Mouse (Mus musculus): ENCODE data around the gene Tmbim4. TPM values are rescaled to one million over a fixed set of nuclear protein-coding genes. Genes with fewer than 3 reads are reported as not detected.
A peak's percentile ranks its signal among the peaks of the same experiment; 100 is the strongest.
"Not testable (repeated sequence)": the region's sequence is repeated elsewhere in the genome, so short reads cannot be mapped to it uniquely, and the experiment has no call there.

Tmbim4 gene
- total RNA-seq, 2 experiments from 2014 or later, result 58.7 to 68.8 TPM

- no peak for DNase-seq (ENCODE audit: extremely low spot score in 1 of 2, low spot score in 2 of 2)
- no peak overlapping the region for H3K4me3 ChIP-seq
- intact Hi-C loops (cut with DNase I), result loop anchor here (2.0 to 5.0 kb wide), 3 partner anchors 75 to 556 kb away; no protein-coding TSS in a partner anchor
- no peak overlapping the region for H3K27ac ChIP-seq
- TF ChIP-seq CTCF (IDR thresholded peaks at IDR 0.05), result no peak
Measured at GRCm38 (mm10) chr10:120202467-120203250, 1.3 kb downstream of the Tmbim4 start.

DNA sequence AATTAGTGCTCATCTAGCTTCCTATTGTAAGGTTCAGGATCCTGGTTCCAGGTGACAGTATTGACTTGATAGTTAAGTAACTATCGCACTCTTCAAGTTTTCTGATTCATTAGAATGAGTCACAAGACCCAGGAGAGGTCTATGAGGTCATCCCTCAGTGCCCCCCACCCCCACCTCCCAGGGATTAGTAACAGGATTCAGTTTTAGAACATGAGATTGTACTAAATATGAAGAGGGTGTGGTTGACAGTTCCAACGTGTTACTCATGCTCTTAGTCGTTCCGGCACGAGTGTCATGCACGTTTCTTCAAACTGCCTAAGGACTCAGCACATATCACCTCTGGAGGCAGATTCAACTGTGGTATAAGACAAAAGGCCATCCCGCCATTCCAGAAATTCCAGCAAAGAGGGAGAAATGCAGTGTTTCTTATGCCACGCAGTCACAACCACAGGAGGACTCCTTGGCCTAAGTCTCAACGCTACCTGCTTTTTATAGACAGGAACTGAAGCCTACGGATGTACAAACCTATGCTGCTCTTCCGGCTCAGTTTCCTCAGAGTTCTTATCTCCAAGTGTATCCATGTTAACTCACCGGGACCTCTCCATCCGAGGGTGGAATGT lies 3.3 kb downstream of the Tmbim4 start:
- no peak for TF ChIP-seq CTCF (IDR thresholded peaks at IDR 0.05)
- DNase-seq (ENCODE audit: extremely low spot score in 1 of 2, low spot score in 2 of 2), result no peak
- intact Hi-C loops (cut with DNase I), result loop anchor here (5.0 kb wide), 2 partner anchors 77 to 402 kb away; no protein-coding TSS in a partner anchor
- no peak overlapping the region for H3K4me3 ChIP-seq
- no peak overlapping the region for H3K27ac ChIP-seq

DNA sequence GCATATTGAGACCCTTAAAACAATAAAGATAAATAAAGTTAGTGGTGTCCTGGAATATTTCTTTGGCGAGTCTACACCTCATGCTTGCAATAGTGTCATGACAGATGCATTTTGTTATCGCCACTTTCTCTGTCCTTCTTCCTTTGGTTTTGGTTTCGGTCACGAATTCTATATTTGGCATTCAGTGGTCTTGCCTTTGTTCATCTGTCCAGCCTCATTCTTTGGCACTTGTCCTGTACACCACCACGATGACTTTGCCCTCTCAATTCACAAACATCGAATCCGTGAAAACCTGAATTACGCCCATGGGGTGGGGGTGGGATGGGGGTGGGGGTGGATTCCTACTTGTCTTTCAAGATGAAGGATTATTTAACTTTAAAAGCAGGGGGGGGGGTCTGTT lies 6.6 kb downstream of the Tmbim4 start:
- no peak for DNase-seq (ENCODE audit: extremely low spot score in 1 of 2, low spot score in 2 of 2)
- intact Hi-C loops (cut with DNase I), result no loop called here
- Histone ChIP-seq H3K4me3 (no peak overlapping the region), H3K27ac (no peak overlapping the region)
- no peak for TF ChIP-seq CTCF (IDR thresholded peaks at IDR 0.05)

DNA sequence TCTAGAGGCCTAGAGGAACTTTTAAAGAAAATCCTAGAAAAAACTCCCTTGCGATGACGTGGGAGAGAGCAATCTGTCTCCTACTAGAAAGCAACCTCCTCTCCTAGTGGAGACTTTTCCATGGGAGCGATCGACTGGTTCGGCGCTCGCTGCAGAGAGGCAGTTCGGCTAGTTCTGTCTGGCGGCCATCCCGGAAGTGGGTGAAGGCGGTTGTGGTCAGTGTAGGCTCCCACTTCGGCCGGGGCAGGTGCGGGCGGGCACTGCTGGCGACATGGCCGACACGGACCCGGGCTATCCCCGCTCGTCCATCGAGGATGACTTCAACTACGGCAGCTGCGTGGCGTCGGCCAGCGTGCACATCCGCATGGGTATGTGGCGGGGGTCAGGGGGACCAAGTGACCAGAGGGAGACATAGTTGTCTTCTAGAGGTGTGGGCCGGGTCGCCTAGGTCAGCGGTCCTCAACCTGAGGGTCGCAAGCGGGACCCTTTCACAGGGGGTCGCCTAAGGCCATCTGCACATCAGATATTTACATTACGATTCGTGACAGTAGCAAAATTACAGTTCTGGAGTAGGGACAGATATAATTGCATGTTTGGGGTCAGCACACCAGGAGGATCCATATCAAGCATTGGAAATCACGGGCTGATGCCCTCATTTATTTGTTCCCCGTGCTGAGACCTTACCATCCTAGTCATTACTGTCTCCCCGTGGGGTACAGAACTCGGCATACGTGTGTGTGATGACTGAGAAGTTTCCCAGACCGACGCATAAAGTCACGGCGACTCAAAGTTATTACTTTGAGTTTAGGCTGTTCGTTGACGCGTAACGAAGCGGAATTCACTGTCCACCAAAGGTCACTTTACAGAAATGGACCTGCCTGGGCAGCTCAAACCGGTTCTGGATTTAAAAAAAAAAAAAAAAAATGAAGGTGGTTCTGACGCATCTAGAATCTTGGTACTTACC lies 7.5 kb downstream of the Tmbim4 start:
- peak; percentile 51 for TF ChIP-seq CTCF (IDR thresholded peaks at IDR 0.05)
- Histone ChIP-seq H3K4me3 (peak overlapping the region; percentile 90), H3K27ac (peak overlapping the region; percentile 87)
- intact Hi-C loops (cut with DNase I), result no loop called here
- DNase-seq (ENCODE audit: extremely low spot score in 1 of 2, low spot score in 2 of 2), result peak; percentile 84 to 91

GRCm38 (mm10) chr10:120209539-120209925 lies 8.1 kb downstream of the Tmbim4 start:
- H3K4me3 ChIP-seq, result peak overlapping the region; percentile 90
- H3K27ac ChIP-seq, result no peak overlapping the region
- intact Hi-C loops (cut with DNase I), result no loop called here
- TF ChIP-seq CTCF (IDR thresholded peaks at IDR 0.05), result no peak
- no peak for DNase-seq (ENCODE audit: extremely low spot score in 1 of 2, low spot score in 2 of 2)

GRCm38 (mm10) chr10:120210096-120210495 lies 8.7 kb downstream of the Tmbim4 start:
- TF ChIP-seq CTCF (IDR thresholded peaks at IDR 0.05), result no peak
- Histone ChIP-seq H3K4me3 (no peak overlapping the region), H3K27ac (no peak overlapping the region)
- intact Hi-C loops (cut with DNase I), result no loop called here
- no peak for DNase-seq (ENCODE audit: extremely low spot score in 1 of 2, low spot score in 2 of 2)

- intact Hi-C loops (cut with DNase I), result not testable (repeated sequence)
Measured at GRCm38 (mm10) chr10:120217099-120217498, 15.7 kb downstream of the Tmbim4 start.

GRCm38 (mm10) chr10:120218996-120219395 lies 17.6 kb downstream of the Tmbim4 start:
- Histone ChIP-seq H3K27ac (no peak overlapping the region), H3K4me3 (no peak overlapping the region)
- no peak for DNase-seq (ENCODE audit: extremely low spot score in 1 of 2, low spot score in 2 of 2)
- no peak for TF ChIP-seq CTCF (IDR thresholded peaks at IDR 0.05)
- intact Hi-C loops (cut with DNase I), result no loop called here

More at GRCm38 (mm10) chr10:120217099-120217498, 15.7 kb downstream of the Tmbim4 start:
- not testable (repeated sequence) for H3K4me3 ChIP-seq; DNase-seq (ENCODE audit: extremely low spot score in 1 of 2, low spot score in 2 of 2); H3K27ac ChIP-seq

DNA sequence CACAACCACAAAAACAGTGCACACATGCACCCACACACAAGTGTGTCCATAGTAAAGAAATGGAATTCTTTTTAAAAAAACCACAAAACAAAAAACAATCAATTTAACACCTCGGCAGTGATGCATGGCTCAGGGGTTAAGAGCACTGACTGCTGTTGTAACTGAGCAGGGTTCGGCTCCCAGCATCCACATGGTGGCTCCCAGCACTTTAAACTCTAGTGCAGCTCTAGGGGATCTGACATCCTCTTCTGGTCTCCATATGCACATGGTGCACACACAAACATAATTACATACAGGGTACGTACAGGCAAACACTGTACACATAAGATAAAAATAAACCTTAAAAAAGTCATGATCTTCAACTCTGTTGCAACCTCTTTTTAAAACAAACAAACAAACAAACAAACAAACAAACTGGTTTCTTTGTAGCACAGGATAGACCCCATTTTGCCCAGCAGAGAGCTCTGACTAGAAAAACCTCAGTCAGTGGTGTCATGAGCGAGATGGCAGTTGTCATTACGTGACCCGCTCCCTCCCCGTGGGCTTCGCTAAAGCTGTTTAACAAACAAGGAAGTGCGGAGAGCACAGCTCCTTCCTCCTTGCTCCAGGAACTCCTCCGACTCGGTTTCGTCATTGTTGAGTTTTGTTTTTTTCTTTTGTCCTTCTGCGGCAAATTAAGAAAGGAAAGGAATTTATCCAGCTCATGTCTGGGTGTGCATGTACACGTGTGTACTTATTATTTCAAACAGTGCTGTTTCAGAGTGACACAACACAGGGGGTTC lies 18.4 kb downstream of the Tmbim4 start:
- no peak for TF ChIP-seq CTCF (IDR thresholded peaks at IDR 0.05)
- no peak overlapping the region for H3K27ac ChIP-seq
- no peak for DNase-seq (ENCODE audit: extremely low spot score in 1 of 2, low spot score in 2 of 2)
- H3K4me3 ChIP-seq, result no peak overlapping the region
- intact Hi-C loops (cut with DNase I), result no loop called here

DNA sequence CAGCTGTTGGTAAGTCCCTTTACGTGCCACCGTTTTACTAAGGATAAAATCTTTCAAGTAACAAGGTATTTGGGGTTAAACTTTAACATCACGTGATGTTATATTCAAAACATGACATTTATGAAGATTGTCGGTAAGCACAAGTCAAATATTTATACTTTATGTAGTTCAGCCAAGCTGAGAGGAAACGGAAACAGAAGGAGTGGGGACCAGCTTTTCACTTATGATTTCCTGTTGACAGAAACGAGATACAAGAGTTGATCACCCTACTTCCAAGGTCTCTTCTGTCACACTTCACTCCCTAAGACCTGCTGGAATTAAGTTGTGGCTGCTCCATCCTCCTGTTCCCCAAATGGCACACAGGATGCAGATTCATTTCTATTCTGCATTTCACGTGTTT lies 19.4 kb downstream of the Tmbim4 start:
- no peak overlapping the region for H3K4me3 ChIP-seq
- no peak overlapping the region for H3K27ac ChIP-seq
- no peak for TF ChIP-seq CTCF (IDR thresholded peaks at IDR 0.05)
- no peak for DNase-seq (ENCODE audit: extremely low spot score in 1 of 2, low spot score in 2 of 2)
- intact Hi-C loops (cut with DNase I), result no loop called here

Measured in left cerebral cortex, adult 2 months (tissue).